Mouse (Mus musculus) liver, embryonic 13.5 days (tissue): ENCODE measurements around the gene Acox2. TPM values are rescaled to one million over a fixed set of nuclear protein-coding genes. Genes with fewer than 3 reads are reported as not detected.

ENCODE experiments used
- ATAC-seq: fragments of 200-750 bp; cut with Nextera tagmentation; 2 replicates; pipeline ENCODE4 v1.8.0; 2017; ENCODE audit warnings: low read depth, mild to moderate bottlenecking, moderate number of reproducible peaks, moderate library complexity
- DNase-seq: peaks from one replicate; pipeline ENCODE4 v3.0.0; 2022
- H3K27ac ChIP-seq: fragments of 300-500 bp; sonication (generic); 2 replicates; pipeline ENCODE4 v1.5.1; 2015; ENCODE audit warnings: moderate library complexity, mild to moderate bottlenecking, inconsistent platforms
- H3K27me3 ChIP-seq: fragments of 300-500 bp; sonication (generic); 2 replicates; pipeline ENCODE4 v1.6.1; 2015; ENCODE audit warnings: mild to moderate bottlenecking, inconsistent platforms
- H3K36me3 ChIP-seq: fragments of 300-500 bp; sonication (generic); 2 replicates; pipeline ENCODE4 v1.6.1; 2015; ENCODE audit warnings: mild to moderate bottlenecking, inconsistent platforms
- H3K4me1 ChIP-seq: fragments of 300-500 bp; sonication (generic); replicated peaks from 2 replicates; pipeline ENCODE4 v1.6.1; 2015; ENCODE audit warnings: inconsistent platforms
- H3K4me2 ChIP-seq: fragments of 300-500 bp; sonication (generic); 2 replicates; pipeline ENCODE4 v1.6.1; 2015; ENCODE audit warnings: inconsistent platforms, mild to moderate bottlenecking, moderate library complexity
- H3K4me3 ChIP-seq: fragments of 300-500 bp; sonication (generic); replicated peaks from 2 replicates; pipeline ENCODE4 v1.5.1; 2015; ENCODE audit warnings: mild to moderate bottlenecking, inconsistent platforms
- H3K9ac ChIP-seq: fragments of 300-500 bp; sonication (generic); 2 replicates; pipeline ENCODE4 v1.6.1; 2015; ENCODE audit warnings: mild to moderate bottlenecking, inconsistent platforms
- H3K9me3 ChIP-seq: fragments of 300-500 bp; sonication (generic); replicated peaks from 2 replicates; pipeline ENCODE4 v1.6.1; 2016; ENCODE audit warnings: inconsistent platforms
- WGBS: fragments of 180-500 bp; shearing (Covaris S2); methylation state at CpG from one replicate; pipeline ENCODE4 v1.1.7; 2015; ENCODE audit not compliant: insufficient replicate concordance; 5-methylcytosine and 5-hydroxymethylcytosine counted together
- polyA plus RNA-seq: library from polyadenylated mRNA; unstranded; fragments of >200 nt; fragmentation: Nextera tagmentation; extraction: Ambion mirVana; gene quantifications from 2 replicates; pipeline ENCODE4 v1.2.1, GENCODE M21; 2015

The Acox2 gene
- polyA plus RNA-seq, 1 experiment from 2014 or later: 9.8 TPM

DNA sequence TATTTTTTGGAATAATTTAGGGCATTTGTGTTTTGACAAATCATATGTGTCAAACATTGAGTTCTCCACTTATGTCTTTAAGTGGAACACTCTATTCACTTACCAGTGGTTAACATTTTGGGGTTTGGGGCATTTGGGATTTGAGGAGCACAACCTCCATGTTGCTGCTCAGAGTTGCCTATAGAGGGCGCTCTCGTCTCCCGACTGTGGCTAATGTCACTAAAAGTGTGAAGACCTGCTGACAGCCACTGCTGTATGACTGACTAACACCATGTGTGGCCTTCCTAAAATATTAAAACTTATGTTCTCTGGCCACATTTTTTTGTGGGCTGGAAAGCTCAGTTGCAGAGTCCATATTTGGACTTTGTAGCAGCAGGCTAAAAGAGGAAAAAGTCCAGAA, 75.8 kb downstream of the Acox2 start:
- no peak for DNase-seq
- 41% methylated on average over 3 of the region's 3 CpGs for WGBS

DNA sequence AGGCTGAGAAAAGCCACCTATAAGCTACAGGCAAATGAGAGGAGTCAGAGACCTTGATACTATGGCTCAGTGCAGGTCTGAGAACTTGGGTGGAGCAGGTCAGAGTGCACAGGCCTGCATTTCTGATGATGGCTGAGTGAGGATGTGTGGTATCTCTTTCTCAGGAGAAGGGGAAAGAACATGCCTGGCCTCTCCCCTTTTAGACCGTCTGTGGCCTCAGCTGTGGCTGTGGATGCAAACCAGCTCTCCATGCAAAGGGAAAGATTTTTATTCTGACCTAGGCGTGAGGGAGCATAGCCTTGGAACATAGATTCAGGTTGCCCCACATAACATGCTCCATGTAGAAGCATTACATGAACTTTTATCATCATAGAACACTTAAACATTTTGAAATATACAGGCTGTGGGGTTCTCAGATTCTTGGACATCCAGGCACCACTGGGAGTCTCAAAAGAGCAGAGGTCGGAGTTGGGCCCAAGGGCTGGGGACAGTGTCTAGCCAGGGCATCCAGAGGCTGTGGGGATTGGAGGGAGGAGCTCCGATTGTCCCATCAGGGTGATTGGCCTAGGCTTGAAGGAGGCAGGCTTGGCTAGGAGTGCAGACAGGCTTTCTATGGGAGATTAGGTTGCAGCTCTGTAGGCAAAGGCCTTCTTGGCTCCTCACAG, 78.7 kb downstream of the Acox2 start:
- no peaks in the 10 kb centered on the region for H3K9me3 ChIP-seq
- H3K36me3 ChIP-seq: no peaks in the 10 kb centered on the region
- no peak overlapping the region for H3K9ac ChIP-seq
- no peak overlapping the region for H3K27ac ChIP-seq
- H3K4me2 ChIP-seq: no peak overlapping the region
- DNase-seq (no peak), ATAC-seq (no peak)
- H3K4me1 ChIP-seq: no peaks in the 10 kb centered on the region
- 60% methylated on average over 4 of the region's 4 CpGs for WGBS
- H3K27me3 ChIP-seq: no peaks in the 10 kb centered on the region
- H3K4me3 ChIP-seq: no peak overlapping the region

More for the DNA sequence above, 75.8 kb downstream of the Acox2 start:
- no peak for ATAC-seq
- Histone ChIP-seq H3K4me2 (no peak overlapping the region), H3K27ac (no peak overlapping the region), H3K9me3 (no peaks in the 10 kb centered on the region), H3K36me3 (no peaks in the 10 kb centered on the region), H3K27me3 (no peaks in the 10 kb centered on the region), H3K4me3 (no peak overlapping the region), H3K9ac (no peak overlapping the region), H3K4me1 (no peaks in the 10 kb centered on the region)

DNA sequence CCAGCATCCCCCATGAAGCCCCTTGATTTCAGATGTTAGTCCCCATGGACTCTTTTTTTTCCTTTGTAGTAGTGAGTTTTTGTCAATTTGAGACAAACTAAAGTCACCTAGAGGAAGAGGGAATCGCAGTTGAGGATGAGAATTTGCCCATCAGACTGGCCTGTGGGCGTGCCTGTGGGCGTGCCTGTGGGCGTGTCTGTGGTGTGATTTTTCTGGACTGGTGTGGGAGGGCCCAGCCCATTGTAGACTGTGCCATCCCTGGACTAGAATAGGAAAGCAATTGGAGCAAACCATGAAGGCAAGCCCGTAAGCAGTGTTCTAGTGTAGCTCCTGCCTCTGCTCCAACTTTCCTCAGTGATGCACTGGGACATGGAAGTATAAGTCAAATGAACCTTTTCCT, 82.9 kb downstream of the Acox2 start:
- H3K36me3 ChIP-seq: no peaks in the 10 kb centered on the region; the same call in 1 of the 2 replicates

More for the DNA sequence above, 82.9 kb downstream of the Acox2 start:
- DNase-seq (no peak), ATAC-seq (no peak)
- H3K9me3 ChIP-seq: no peaks in the 10 kb centered on the region
- WGBS: 28% methylated on average over 5 of the region's 5 CpGs
- H3K4me2 ChIP-seq: no peak overlapping the region
- no peaks in the 10 kb centered on the region for H3K27me3 ChIP-seq
- no peak overlapping the region for H3K9ac ChIP-seq
- H3K4me3 ChIP-seq: no peak overlapping the region
- no peak overlapping the region for H3K27ac ChIP-seq
- peaks cover 12% of the 10 kb centered on the region for H3K4me1 ChIP-seq

Other genes starting within 250 kb of the Acox2 start
- 39.3 and 47.5 TPM in 2 replicates for gene Rpp14, start 179.0 kb downstream of the Acox2 start, polyA plus RNA-seq
- gene Pxk, start 161.1 kb downstream of the Acox2 start, polyA plus RNA-seq: 9.7 and 13.1 TPM in 2 replicates
- 130 and 144 TPM in 2 replicates for gene Pdhb, start 86.3 kb downstream of the Acox2 start, polyA plus RNA-seq
- 3.8 and 4.9 TPM in 2 replicates for gene Kctd6, start 45.2 kb downstream of the Acox2 start, polyA plus RNA-seq
- gene Fam107a, start 58.7 kb upstream of the Acox2 start, polyA plus RNA-seq: 0.08 TPM in 2 replicates
- gene Oit1, start 119.4 kb upstream of the Acox2 start, polyA plus RNA-seq: not detected in 2 replicates